8 mouse cellular contexts compared by ENCODE assay signal in the genomic region with DNA sequence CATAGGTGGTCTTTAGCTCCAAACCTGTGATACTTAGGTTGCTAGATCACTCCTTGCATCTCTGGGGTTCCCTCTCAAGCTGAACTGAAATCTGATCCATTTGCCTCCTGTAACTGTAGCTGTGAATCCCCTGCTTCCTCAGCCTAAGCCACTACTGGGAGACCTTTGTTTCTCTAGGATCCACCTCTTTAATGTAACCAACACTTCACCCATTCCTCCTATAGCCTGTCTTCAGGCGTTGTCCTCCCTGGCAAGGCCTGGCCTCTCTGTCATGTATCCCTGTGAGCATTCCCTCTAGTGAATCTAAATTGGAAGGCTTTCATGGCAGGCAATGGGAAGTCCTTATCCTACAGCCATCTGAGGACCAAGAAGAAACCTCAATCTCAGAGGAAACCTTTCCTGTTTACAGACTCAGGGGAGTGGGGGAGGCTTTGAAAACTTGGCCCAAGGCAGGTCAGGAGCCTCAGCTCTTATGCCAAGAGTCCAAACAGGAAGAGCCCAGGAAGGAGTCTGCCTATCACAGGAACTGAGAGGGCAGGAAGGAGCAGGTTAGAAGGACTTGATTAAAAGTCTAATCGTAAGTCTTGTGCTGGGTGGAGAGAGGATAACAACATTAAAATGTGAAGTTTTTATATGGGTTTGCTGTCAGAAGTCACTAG. TPM values are rescaled to one million over a fixed set of nuclear protein-coding genes. Genes with fewer than 3 reads are reported as not detected.
A peak's percentile ranks its signal among the peaks of the same experiment; 100 is the strongest.
DNase-seq lines count a peak whose midpoint lies in the region; ATAC-seq lines count a peak whose summit lies in the region.

No protein-coding gene starts in this region.

- H3K4me3 ChIP-seq in heart, embryonic 11.5 days (ENCODE audit: low read depth, low read length), result no peak overlapping the region
- no peak overlapping the region for H3K4me3 ChIP-seq in heart, embryonic 13.5 days
- H3K4me3 ChIP-seq in intestine, embryonic 16.5 days (ENCODE audit: low read length), result no peak overlapping the region

- intact Hi-C loops in gastrocnemius, postnatal 36 days (cut with DNase I), result no loop called here

- peak; percentile 98 for DNase-seq in heart, adult 11 months
- peak; percentile 72 for DNase-seq in kidney, postnatal 14 days
- peak; percentile 77 for DNase-seq in lung, postnatal 10 days
- DNase-seq in cerebellum, postnatal 36 days, result no peak
- no peak for DNase-seq in gastrocnemius, postnatal 36 days

- no peak overlapping the region for H3K9ac ChIP-seq in heart, embryonic 11.5 days (ENCODE audit: low read depth, low read length)
- no peak overlapping the region for H3K9ac ChIP-seq in heart, embryonic 13.5 days
- H3K9ac ChIP-seq in intestine, embryonic 16.5 days (ENCODE audit: low read depth, low read length), result no peak overlapping the region

- no peak overlapping the region for H3K27ac ChIP-seq in heart, embryonic 11.5 days (ENCODE audit: low read depth, low read length)
- H3K27ac ChIP-seq in heart, embryonic 13.5 days (replicated peaks), result peak overlapping the region; percentile 74
- no peak overlapping the region for H3K27ac ChIP-seq in intestine, embryonic 16.5 days (ENCODE audit: low read length)

- H3K9me3 ChIP-seq in heart, embryonic 11.5 days (replicated peaks; ENCODE audit: control insufficient read depth, low read length), result no peaks in the 10 kb centered on the region
- H3K9me3 ChIP-seq in heart, embryonic 13.5 days, result no peaks in the 10 kb centered on the region
- H3K9me3 ChIP-seq in intestine, embryonic 16.5 days (ENCODE audit: control insufficient read depth, low read length), result no peaks in the 10 kb centered on the region

- no peak overlapping the region for H3K4me2 ChIP-seq in heart, embryonic 11.5 days
- no peak overlapping the region for H3K4me2 ChIP-seq in heart, embryonic 13.5 days
- H3K4me2 ChIP-seq in intestine, embryonic 16.5 days (ENCODE audit: low read depth, low read length), result no peak overlapping the region

- no peak for ATAC-seq in heart, embryonic 11.5 days (replicated peaks; ENCODE audit: insufficient number of reproducible peaks, low FRiP score, low TSS enrichment)
- ATAC-seq in heart, embryonic 13.5 days (ENCODE audit: extremely low read depth, insufficient number of reproducible peaks, low FRiP score, low TSS enrichment), result no peak; the same call in 1 of the 2 replicates
- no peak for ATAC-seq in intestine, embryonic 16.5 days

- no peaks in the 10 kb centered on the region for H3K27me3 ChIP-seq in heart, embryonic 11.5 days (ENCODE audit: control insufficient read depth, insufficient read depth, low read length)
- no peaks in the 10 kb centered on the region for H3K27me3 ChIP-seq in heart, embryonic 13.5 days (replicated peaks)
- H3K27me3 ChIP-seq in intestine, embryonic 16.5 days (replicated peaks; ENCODE audit: control insufficient read depth, insufficient read depth, low read length), result no peaks in the 10 kb centered on the region

- 37% methylated on average over 2 of the region's 2 CpGs for WGBS in heart, embryonic 11.5 days (ENCODE audit: insufficient replicate concordance)
- WGBS in heart, embryonic 13.5 days, result 34% methylated on average over 2 of the region's 2 CpGs
- 67% methylated on average over 2 of the region's 2 CpGs for WGBS in intestine, embryonic 16.5 days

- no peaks in the 10 kb centered on the region for H3K36me3 ChIP-seq in heart, embryonic 11.5 days (ENCODE audit: control insufficient read depth, insufficient read depth, low read length)
- H3K36me3 ChIP-seq in heart, embryonic 13.5 days, result 0 out of 2 replicates have a peak, but pooled peaks cover 5% of the 10 kb centered on the region
- no peaks in the 10 kb centered on the region for H3K36me3 ChIP-seq in intestine, embryonic 16.5 days (ENCODE audit: control insufficient read depth, insufficient read depth, low read length)

- H3K4me1 ChIP-seq in heart, embryonic 11.5 days (ENCODE audit: control insufficient read depth, insufficient read depth, low read length), result peaks cover 50% of the 10 kb centered on the region
- H3K4me1 ChIP-seq in heart, embryonic 13.5 days, result peaks cover 89% of the 10 kb centered on the region
- H3K4me1 ChIP-seq in intestine, embryonic 16.5 days (ENCODE audit: control insufficient read depth, insufficient read depth, low read length), result peaks cover 7% of the 10 kb centered on the region; the same call in 1 of the 2 replicates

RNA-seq across cellular contexts. Expression of a gene that starts 28.7 kb away (rescaled TPM):
- 93.7 and 110 TPM in 2 replicates for polyA plus RNA-seq in heart, embryonic 11.5 days (2014; fragmentation: Nextera tagmentation; extraction: Ambion mirVana)
- polyA plus RNA-seq in heart, embryonic 13.5 days (2015; fragmentation: Nextera tagmentation; extraction: Ambion mirVana), result 120 and 121 TPM in 2 replicates
- total RNA-seq in gastrocnemius, postnatal 36 days (2021), result 10 to 100 TPM; 20.6 to 33.3 TPM
- 49.1 and 49.3 TPM in 2 replicates for polyA plus RNA-seq in intestine, embryonic 16.5 days (2015; fragmentation: Nextera tagmentation; extraction: Ambion mirVana)

Comparison
In these comparisons a context has a peak if more than half of its experiments do, and no peak if none do; other contexts are left out.
1. DNase-seq: peak in heart, adult 11 months (single experiment), kidney, postnatal 14 days (single experiment) and lung, postnatal 10 days (single experiment); none in cerebellum, postnatal 36 days (0 of 2) and gastrocnemius, postnatal 36 days (0 of 2).